Mouse (Mus musculus) embryo, embryonic 10 days (tissue): ENCODE measurements around the gene Shank3.

Experiments used
- DNase-seq: peaks from one replicate; pipeline ENCODE4 v3.0.0-alpha.2; 2015; ENCODE audit warnings: low spot score

Gene Shank3

DNA sequence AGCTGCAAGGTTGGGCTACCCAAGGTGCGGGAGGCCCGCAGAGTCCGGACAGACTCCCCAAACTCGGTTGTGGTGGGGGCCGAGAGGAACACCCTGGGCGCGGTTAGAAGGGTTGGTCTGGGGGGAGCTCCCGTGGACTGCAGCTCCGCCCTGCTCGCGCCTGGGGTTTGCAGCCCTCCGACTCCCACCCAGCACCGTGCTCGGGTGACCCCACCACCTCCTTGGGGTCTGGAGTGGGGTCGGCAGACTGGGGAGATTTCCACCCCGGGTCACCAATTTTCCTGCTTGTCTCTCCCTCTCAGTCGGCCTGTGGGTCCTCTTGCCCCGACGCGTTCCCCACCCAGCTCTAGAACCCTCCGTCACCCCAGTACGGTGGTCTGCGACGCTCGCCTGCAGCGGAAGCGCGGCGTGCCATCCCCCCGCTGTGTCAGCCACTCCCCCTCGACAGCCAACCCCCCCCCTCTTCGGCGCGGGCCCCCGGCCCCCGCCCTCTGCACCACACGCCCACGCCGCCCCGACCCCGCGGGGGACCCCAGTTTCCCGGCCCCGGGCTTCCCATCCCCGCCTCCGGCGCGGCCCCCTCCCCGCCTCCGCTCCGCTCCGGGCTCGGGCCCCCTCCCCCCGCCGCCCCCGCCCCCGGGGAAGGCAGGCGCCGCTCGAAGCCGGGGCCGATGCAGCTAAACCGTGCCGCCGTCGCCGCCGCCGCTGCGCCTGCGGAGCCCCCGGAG, at the start of gene Shank3:
TSS of gene Shank3 (plus strand) at position 663 of the 728 bp plus-strand sequence.
- peak; percentile 57 for DNase-seq

DNA sequence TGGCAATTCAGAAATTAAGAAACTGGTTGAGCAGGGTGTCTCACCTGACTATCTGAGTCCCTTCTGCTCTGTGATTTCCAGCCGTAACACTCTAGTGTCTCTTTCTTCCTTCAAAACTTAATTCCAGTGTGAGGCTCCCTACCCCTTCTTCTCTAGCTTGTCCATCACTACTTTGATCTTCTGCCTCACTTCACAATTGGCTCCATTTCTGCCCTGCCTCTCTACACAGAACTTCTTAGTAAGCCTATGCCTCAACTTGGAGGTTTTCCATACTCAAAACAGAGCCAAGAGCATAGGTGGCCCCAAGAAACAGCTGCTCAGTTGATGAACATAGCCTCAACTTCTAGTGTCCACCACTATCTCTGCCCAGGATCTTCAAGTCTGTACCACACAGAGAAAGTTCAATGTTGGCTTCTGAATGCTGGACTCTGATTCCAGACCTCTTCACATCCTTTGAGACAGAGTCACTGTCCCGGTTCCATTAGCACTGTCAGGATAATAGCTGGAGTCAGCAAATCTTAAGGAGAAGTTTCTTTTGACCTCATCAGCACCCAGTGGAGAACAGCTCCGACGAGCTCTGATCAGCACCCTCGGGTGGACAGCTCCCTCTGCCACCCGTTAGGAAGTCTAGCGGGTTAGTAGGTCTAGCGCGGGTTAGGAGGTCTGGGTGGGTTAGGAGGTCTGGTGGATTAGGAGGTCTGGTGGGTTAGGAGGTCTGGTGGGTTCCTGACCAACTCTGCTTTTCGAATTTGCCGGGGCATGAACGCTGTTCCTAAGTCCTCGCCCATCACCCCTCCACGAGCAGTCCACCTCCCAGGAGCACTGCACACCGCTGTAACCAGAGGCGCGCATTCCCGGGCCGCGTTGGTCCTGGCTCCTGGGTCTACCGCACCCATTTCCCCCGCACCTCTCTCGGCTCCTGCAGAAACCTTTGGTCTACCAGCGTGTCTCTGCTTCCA, 46.2 kb upstream of the Shank3 start:
- DNase-seq = peak; percentile 82

DNA sequence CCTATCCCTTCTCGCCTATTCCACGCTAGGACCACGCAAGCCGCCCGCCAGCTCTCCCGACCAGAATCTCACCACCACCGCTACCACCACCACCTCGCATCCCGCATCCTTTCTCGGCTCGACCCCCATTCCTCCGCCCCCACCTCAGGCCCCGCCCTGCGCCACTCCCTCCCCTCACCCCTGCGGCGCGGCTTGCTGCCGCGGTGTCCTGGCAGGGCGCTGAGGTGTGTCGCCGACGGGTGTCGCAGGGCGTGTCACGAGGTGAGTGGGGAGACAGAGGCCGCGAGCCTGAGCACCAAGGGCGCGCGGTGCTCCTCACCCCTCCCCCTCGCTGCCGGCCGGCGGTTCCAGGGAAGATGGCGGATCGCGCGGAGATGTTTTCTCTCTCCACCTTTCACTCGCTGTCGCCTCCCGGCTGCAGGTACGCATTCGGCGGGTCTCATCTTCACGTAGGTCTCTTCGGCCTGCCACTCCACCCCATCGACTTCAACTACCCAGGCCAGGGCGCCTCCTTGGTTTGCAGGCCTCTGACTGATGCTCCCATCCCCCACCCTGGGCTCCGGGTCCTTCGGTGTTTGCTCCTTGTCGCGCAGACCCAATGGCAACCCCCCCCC, 45.5 kb upstream of the Shank3 start, which contains the start of gene Mapk8ip2:
TSS of gene Mapk8ip2 (plus strand) at position 49 of the 614 bp plus-strand sequence.
- DNase-seq = peak; percentile 51

DNA sequence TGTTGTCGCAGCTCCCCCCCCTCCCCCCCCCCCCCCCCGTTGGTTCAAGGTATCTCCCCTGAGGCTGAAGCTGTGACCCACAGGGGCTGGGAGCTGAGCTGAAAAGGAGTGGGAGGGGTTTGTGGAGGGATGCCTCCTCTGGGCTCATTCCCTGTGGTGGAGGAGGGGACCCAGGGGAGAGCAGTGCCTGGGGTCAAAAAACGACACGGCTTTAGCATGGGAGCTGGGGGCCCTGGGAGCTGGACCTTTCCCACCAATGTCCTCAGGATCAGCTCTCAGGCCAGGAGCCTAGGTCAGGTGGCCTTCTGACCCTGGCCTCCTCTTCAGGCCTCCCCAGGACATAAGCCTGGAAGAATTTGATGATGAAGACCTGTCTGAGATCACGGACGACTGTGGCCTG, 44.6 kb upstream of the Shank3 start:
- no peak for DNase-seq

DNA sequence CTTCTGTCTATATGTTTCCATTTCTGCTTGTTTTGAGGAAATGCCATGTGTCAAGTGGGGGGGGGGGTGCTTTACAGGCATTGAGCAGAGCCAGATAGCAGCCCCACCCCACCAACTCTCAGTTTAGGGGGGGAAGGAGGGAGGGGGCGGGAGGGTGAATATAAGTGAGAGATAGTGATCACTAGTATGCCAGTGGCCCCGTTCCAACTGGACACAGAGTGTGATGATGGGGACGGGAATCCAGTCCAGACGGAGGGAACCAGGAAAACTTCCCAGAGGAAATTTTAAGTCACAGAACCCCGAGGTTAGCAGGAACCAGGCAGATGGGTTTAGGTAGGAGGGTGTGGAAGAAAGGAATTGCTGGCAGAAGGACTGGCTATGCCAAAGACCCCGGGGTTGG, 43.8 kb upstream of the Shank3 start:
- DNase-seq = no peak

DNA sequence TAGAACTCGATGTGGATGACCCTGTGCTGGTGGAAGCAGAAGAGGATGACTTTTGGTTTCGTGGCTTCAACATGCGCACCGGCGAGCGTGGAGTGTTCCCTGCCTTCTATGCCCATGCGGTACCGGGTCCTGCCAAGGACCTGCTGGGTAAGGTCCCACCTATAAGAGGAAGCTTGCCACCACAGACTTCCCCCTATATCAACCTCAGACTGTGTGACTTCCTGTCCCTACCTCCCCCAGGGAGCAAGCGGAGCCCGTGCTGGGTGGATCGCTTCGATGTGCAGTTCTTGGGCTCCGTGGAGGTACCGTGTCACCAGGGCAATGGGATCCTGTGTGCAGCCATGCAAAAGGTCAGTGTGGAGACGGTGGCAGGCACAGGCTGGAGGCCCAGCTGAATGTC, 40.5 kb upstream of the Shank3 start:
- DNase-seq = no peak

DNA sequence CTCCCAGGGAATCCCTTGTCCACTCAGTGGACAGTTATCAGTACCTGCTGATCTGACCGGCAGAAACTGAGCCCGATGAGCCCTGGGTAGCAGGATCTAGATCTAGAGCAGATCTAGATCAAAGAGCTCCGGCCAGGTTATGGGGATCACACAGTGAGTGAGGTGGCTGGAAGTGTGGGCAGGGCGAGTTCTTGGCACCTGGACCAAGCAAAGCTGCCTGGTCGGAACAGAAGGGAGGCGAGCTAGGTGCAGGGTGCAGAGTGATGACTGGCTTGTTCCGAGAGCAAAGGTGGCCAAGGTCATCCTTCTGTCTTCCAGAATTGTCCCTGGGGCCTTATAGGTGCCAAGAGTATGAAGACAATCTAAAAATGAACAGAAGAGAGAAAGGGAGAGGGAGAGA, 39.6 kb upstream of the Shank3 start:
- no peak for DNase-seq

DNA sequence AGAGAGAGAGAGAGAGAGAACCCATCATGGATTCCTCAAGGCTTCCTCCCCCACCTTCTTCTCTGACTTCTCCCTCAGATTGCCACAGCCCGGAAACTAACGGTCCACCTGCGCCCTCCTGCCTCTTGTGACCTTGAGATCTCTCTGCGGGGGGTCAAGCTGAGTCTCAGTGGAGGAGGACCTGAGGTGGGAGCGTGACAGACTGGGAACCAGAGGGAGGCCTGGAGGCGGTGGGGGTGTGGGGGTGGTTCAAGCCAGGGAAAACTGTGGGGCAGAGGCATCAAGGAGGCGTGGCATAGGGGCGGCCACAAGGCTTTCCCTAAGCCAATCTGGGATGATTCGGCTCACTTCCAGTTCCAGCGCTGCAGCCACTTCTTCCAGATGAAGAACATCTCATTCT, 39.1 kb upstream of the Shank3 start:
- no peak for DNase-seq

DNA sequence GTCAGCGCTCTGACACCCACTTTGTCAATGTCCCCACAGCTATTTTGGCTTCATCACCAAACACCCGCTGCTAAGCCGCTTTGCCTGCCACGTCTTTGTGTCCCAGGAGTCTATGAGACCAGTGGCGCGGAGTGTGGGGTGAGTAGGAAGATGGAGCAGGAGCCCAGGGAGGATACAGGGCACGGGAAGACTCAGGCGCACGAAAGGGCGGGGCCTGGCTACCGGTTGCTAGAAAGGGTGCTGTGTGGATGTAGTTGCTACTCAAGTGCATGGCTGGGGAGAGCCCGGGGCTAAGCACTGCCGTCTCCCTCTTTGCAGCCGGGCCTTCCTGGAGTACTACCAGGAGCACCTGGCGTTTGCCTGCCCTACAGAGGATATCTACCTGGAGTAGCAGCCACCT, 38.1 kb upstream of the Shank3 start:
- no peak for DNase-seq

DNA sequence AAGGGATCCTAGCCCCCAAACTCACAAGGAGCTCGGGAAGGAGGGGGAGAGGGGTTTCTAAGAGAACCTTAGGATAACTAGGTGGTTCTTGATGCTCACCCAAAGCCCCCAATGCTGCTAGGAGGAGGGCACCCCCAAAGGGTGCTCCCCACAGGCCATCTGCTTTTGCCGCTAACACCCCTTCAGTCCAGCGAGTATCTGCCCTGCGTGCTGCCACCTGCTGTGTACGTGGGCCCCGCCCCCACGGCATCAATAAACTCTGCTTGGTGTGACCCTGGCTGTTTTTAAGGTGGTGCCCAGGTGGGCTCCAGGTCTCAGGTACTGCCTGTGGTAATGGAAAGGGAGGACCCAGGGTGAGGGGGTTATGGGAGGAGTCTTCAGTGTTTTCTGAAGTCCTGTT, 37.2 kb upstream of the Shank3 start:
- no peak for DNase-seq

DNA sequence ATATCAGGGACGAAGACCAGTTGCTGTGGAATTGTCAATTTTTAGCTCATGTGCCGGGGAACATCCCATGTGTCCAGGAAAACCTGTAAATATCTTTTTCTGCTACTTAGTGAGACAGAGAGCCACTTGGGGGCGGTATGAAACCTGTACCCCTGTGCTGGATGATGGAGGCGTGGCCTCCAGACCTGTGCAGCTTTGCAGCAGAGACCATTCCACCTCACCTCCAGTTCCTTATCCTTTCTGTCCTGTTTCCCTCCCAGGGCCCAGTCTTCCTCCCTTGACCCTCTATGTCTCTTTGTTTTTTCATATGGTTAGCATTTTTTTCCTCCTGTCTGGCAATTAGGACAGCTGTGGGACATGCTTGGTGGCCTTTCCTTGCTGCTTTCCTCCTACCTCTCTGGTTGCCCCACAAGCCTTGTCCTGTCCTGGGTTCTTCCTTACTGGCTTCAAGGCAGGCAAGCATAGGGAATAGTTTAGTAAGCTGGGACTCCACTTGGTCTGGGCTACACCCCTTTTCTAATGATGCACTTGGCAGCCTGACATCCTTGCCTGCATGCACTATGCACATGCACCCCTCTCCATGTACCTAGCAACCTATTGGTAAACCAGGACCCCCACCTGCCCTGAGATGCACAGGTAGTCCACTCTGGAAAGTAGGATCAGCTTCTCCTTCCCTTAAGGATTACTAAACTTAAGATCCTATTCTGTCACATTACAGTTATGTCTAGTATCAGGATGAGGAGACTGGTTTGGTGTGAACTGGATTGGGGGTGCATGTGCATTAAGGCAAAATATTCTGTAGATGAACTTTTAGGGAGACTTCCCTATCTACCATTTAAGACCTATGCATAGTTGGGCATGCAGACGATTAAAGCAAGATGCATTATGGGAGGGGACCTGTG, 35.8 kb upstream of the Shank3 start:
- DNase-seq = no peak

DNA sequence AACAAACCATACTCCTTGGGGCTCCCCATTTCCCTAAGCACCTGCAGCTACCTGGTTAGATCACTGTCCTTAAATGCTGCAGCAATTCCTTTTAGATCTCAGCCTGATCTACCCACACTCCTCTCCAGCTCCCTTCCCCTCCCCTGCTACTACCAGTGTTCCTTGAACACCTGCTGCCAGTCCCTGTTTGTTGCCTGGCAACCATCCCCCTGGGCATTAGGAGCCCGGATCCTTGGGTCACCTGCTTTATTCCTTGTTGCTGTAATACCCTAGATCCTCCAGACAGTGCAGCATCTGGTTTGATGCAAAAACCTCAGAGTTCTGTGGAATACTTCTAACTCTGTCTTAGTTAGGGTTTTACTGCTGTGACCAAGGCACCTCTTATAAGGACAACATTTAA, 34.4 kb upstream of the Shank3 start:
- no peak for DNase-seq

DNA sequence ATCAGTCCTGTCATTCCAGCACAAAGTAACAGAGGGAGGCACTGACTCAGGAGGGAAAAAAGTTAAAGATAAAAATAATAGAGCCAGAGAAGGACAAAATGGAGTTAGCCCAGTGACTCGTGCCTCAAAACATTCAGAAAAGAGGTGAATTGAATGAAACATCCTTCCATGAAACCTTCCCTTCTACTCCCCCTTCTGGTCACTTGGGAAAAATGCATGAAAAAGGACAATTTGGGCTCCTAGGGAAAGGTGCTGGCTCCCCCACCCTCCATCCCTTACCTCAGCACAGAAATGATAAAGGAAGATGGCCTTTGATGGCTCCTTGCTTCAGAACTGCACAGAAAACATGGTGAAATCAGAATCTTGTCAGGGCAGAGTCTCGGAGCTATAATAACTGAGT, 30.8 kb upstream of the Shank3 start:
- peak; percentile 56 for DNase-seq

DNA sequence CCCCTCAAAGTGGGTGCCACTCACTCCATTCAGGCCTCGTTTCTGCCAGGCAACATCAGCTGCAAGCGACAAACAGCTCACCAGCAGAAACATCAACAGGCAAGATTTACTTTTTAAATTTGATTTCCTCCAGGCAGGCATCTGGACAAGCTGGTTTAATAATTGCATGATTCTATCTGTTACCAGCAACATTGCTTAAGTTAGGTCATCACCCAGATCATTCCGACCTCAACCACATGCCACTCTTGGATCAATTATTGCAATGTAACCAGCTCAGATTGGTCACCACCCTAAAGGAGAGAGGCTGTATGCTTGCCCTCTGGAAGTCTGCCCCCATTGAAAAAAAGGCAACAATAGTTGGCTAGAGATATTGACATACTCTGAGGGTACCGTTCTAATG, 27.9 kb upstream of the Shank3 start:
- no peak for DNase-seq

DNA sequence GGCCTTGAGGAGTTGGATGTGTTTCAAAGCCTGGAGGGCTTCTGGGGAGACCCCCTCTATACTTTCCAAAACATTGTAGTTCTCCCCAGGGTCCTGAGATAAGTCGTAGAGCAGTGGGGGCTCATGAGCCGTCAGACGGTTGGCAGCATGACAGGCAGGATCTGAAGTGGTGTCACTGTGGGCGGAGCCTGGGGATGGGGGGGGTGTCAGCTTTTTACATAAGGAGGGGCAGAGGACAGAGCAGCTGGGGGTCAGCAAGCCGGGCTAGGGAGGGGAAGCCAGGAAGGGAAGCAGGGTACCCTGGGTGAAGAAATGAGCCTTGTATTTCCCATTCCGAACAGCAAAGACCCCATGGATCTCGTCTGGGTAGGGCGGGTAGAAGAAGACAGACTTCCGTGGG, 26.1 kb upstream of the Shank3 start:
- DNase-seq = no peak

DNA sequence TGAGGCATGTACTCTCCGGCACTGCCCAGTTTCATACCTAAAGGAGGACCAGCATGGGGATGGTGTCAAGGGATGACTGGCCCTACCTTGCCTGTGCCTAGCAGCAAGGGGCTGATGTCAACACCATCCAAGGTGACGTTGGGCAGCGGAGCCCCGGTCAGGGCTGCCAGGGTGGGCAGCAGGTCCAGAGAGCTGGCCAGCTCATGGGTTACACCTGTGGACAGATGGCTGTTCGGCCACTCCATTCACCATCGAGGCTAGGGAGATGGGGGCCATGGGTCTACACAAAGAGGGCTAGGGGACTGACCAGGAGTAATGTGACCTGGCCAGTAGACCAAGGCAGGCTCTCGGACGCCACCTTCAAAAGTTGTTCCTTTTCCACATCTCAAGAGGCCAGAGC, 25.5 kb upstream of the Shank3 start:
- no peak for DNase-seq

DNA sequence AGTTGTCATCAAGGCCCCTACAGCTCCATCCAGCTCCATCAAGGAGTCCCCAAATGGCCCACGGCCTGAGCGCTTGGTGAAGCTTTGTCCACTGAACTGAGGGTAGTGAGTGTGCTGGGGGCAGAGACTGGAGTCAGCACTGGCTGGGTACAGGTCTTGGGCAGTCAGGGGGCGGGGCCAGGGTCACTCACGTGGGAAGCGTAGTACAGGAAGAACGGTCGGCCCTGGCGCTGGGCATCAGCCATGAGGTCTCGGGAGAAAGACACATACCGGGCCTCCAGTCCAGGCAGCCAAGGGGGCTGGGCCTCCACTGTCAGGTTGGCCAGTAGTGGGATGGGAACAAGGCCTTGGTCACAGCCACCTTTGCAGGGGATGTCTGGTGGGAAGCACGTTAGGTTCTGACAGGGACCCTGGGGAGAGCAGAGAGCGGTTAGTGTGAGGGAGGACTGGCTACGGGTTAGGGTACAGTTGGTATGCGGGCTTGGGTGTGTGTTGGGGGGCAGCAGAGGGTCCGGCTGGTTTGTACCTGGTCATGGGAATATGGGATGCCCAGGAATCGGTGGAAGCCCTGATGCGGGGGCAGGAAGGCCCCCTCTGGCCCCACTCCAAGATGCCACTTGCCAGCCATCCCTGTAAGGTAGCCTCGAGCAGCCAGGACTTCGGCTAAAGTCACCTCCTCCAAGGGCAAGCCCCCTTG, 24.7 kb upstream of the Shank3 start:
- no peak for DNase-seq

DNA sequence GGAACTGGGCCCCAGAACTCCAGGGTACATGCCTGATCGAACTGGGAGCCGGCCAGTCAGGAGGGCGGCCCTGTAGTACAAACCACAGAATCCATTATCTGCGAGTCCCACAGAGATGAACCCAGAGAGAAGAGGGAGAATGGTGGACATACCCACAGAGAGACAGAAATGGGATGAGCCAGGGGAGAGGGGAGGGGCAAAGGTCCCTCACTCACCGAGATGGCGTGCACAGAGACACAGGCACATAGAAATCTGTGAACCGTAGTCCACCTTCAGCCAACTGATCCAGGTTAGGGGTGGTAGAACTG, 24.2 kb upstream of the Shank3 start:
- DNase-seq = no peak

DNA sequence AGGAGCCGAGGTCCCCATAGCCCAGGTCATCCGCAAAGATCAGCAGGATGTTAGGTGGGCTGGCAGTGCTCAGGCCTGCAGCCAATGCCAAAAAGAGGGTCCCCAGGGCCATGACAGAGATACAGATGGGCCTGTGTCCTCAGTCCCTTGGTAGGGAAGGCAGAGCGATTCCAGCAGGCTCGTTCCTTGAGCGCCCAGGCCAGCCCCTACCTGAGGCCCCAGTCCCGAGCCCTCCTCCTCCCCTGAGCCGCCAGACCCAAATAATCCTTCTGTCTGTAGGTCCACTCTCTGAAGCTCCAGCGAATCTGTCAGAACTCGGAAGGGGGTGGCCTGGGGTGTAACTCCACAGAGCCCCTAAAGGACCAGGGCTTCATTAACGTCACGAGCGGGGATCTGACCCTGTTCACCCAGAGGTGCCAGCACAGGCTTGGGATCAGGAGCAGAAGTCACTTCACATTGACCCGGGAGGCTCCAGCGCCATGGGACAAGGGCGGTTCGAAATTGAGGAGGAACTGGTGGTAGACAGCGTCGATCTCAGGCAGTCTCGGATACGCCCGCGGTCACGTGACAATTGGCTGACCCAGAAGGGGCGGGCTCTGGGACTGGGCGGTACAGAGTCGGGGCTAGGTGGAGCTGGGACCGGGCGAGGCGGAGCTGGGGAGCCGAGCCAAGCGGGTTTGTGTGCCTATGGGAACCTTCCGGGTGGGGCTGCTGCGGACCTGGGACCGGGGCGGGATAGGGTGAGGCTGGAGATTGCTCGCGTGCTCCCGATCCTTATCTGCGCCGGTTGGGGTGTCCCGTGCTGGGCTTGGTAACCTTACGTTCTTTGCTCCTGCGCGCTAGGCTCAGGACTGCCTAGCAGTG, 23.6 kb upstream of the Shank3 start:
- peak; percentile 95 for DNase-seq

DNA sequence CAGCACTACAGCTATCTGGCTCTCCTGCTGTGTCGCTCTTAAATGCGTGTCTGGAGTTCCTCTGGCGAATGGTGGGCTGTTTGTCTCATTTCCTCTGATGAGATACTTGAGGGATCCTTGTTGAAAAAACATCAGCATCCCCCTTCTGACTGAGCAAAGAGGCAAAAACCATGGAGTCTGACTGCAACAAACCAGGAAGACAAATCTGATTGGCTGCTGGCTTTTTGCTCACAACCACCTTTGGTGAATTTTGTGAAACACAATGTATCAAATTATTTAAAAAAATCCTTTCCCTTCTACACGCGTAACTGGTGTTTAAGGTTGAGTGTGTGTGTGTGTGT, 23.0 kb upstream of the Shank3 start:
- no peak for DNase-seq
